Mouse (Mus musculus) inflammation-experienced regulatory T-cells, adult 6 months (primary cell): ENCODE measurements around the gene Gpr137b. TPM values are rescaled to one million over a fixed set of nuclear protein-coding genes. Genes with fewer than 3 reads are reported as not detected.
"Not testable (repeated sequence)": the region's sequence is repeated elsewhere in the genome, so short reads cannot be mapped to it uniquely, and the experiment has no call there.

Experiments
- ATAC-seq: one replicate; pipeline ENCODE4 v1.8.0; 2017
- polyA plus RNA-seq, 3 experiments: library from polyadenylated mRNA; unstranded; fragments of 100-300 nt; shearing (Covaris generic); gene quantifications; one replicate each; pipeline ENCODE4 v1.2.1; 2017

Gpr137b gene
- polyA plus RNA-seq, 3 experiments from 2014 or later: 1.2 to 14.1 (median 6.4) TPM

DNA sequence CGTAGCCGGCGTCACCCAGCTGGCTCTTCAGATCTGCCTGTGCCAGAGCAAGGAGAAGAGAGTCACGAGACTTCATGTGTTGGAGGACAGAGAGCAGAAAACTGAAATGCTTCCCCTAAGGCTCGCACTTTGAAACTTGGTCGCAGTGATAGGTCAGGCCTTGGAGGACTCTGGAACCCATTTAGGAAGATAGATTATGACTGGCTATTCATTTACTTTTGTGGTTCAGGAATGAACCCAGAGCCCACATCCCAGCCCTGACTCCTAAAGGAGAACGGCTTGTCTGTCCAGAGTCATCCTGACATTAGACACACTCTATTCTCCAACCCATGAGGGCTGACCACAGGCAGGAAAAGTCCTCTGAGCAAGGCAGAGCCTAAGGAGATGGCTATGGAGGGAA lies 30.3 kb downstream of the Gpr137b start:
- ATAC-seq: not testable (repeated sequence)

DNA sequence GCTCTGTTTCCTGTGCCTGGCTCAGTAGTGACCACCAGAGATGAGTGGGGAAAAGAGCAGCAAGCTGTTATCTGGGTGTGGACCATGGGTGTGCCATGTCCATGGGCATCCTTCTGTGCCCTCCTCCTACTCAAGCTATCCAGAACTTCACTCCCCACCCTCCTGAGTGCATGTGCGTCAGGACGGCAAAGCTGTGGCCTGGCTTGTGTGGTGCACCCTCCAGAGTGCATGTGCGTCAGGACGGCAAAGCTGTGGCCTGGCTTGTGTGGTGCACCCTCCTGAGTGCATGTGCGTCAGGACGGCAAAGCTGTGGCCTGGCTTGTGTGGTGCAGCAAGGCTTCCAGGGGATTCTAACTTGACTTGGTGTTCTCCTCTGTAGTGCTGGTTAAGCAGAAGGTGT lies 31.6 kb downstream of the Gpr137b start:
- ATAC-seq: not testable (repeated sequence)

DNA sequence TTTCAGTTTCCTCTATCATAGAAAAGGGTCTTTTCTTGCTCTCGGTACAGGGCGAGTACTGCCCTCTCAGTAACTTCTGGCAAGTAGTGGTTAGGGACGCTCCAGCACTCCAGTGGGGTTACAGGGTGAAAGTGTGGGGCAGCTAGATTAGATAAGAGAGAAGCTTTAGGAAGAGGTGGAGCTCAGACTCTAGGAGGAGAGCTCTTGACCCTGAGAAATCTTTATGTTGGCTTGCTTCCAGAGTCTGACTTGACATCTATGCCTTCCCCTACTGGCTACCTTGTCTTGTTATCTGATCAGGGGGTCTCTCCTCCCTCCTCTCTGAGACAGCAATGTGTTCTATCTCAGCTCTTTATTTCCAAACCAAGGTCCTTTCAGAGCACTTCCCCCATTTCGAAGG lies 33.8 kb downstream of the Gpr137b start:
- not testable (repeated sequence) for ATAC-seq

DNA sequence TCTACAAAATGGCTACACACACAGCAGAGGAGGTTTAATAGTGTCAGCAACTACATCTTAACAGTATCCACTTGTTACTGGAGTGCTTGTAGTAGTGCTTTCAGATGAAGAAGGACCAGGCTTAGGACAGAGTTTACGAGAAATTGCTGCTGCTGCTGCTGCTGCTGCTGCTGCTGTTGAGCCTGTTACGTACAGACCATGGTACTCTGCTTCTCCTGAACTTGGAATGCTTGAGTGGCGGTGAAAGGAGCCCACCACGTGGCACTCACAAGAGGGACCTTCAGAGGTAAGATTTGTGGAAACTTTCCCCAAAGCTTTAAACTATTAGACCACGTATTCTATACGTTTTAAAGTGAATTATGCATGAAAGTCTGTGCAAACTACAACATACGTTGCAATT lies 35.2 kb downstream of the Gpr137b start:
- ATAC-seq: not testable (repeated sequence)

DNA sequence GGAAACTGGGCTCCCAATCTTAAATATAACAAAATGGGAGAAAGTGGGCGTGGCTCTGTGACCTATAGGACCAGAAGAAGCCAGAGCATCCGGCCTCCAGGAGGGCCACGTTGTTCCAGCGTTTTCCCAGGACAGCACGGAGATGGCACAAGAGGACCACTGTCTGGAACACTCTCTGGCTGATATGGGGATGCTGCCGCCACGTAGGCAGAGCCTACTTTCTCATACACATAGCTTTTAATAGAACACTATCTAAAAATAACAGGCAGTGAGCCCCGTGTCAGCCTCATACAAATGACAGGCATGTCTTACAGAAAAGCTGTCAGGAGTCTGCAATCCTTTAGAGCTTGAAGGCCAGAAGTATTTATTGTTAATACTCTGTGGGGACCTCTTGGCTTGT lies 35.7 kb downstream of the Gpr137b start:
- ATAC-seq: not testable (repeated sequence)

DNA sequence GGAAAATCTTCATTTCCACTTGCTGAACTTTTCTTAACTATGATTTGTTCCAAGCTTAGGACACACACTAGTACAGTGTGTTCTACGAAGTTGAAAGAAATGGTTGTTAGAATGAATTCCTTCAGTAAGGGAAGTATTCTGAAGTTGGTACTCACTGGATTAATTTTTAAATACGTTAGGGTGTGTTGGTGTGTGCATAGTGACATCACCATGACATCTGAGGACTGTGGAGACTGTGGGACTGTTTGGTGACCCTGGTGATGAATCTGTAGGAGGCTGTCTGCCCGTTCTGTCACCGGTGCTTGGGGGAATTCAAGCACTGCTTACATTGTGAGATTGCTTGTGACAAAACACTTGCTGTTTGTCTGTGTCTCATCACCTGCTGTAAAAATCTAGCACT lies 41.7 kb downstream of the Gpr137b start:
- ATAC-seq: not testable (repeated sequence)

DNA sequence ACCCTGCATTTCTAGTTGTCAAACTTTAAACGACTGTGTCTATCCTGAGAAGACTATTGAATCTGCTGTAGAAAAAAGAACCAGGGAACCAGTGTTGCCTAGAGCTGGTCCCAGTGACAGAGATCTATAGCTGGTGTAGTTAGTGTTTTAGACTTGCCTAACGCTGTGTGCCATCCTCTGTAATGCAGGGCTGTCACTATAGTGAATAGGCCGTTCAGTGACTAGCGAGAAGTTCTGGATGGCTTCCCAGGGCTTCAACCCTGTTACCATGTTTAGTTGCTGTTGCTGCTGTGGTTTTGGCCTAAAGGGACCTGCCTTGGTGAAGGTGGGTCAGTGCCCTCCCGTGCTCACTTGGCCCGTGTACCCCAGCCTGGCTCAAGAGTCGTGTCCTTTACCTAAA lies 43.1 kb downstream of the Gpr137b start:
- ATAC-seq: not testable (repeated sequence)

DNA sequence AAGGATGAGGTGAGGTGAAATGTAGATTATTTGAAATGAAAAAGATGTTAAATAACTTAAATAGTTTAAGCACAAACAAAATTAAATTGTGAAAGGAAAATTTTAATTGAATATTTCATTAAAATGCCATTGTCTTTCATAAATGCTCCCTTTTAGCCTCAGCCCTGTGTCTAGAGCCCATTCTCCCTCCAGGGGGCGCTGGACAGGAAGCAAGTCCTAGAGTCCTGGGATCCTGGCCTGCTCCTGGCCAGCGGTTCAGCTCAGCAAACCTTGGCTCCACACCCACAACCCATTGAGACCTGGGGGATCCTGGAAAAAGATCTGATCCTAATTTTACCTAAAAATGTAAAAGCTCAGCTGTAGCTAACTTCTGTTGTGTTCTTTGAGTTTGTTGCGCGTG lies 44.5 kb downstream of the Gpr137b start:
- ATAC-seq: peak; percentile 41

DNA sequence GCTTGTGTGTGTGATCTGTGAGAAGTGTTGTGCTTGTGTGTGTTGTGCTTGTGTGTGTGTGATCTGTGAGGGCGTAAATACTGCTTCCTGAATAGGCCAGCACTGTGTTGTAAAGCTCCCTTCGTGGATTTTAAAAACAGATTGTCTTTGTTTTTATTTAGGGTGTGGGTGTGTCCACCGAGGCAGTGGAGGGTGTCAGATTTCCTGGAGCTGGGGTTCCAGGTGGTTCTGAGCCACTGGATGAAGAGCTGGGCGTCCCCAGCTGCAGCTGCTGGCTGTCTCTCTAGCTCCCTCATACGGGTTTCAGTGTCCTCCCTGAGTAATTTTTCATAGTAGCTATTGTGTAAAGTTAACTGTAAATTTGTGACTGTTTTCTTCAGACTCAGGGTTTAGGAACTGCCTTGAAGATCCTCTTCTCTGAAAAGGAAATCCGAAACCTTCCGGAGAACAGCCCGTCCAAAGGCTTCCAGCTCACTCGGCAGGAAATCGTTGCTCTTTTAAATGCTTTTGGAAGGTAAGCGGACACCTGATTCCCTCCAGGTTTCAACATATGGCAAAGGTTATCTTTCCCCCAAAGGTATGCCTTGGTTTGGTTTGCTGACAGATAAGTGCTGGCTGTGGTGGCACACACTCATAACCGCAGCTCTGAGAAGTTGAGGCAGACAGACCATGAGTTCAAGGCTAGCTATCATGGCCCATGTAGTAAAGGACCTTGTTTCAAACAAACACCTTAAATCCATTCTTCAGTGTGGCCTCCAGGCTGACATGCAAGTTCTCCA lies 46.0 kb downstream of the Gpr137b start:
- ATAC-seq: not testable (repeated sequence)

DNA sequence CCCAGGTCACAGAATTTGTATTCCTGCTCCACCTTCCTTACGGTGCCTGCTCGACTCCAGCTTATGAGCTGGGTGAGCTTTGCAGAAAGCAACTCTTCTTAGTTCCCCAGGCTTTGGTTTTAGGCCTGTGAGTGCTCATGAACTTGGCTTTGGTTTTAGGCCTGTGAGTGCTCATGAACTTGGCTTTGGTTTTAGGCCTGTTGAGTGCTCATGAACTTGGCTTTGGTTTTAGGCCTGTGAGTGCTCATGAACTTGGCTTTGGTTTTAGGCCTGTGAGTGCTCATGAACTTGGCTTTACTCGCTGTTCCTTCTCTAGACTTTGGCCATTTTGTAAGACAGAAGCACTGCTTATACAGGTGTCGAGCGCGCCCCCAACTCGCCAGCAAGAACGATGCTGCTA lies 56.5 kb downstream of the Gpr137b start:
- ATAC-seq: not testable (repeated sequence)

DNA sequence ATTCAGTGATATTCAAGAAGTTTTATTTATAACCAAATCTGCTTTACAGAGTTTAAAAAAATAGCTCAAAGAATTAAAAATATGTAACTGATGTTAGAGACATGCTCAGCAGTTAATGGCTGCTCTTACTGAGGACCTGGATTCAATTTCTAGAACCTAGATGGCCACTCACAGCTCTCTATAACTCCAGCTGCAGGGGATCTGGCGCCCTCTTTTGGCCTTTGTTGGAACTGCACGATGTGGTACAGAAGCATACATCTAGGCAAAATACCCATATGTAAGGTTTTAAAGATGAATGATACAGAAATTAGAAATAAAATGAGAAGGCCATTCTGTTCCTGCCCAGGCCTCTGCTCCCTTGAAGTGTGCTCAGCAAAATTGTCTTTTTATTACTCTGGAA lies 64.9 kb downstream of the Gpr137b start:
- no peak for ATAC-seq

Other genes starting within 250 kb of the Gpr137b start
- not detected for gene Prl2c5, start 211.3 kb downstream of the Gpr137b start, polyA plus RNA-seq
- gene Nid1, start 43.5 kb upstream of the Gpr137b start, polyA plus RNA-seq: under 1 TPM in 1 of 3 experiments, not detected in 2; 0.13 TPM
- gene Lyst, start 196.4 kb upstream of the Gpr137b start, polyA plus RNA-seq: 10 to 100 TPM; 13.9 to 18.7 (median 14.4) TPM